Mouse (Mus musculus) lung, postnatal 0 days (tissue): ENCODE measurements at regions not wholly inside any gene's neighbourhood (a gene's known extent, or its start where the extent isn't known, plus 50 kb on each side); places are given as distances from the start of the nearest gene placed in this dataset.
A peak's percentile ranks its signal among the peaks of the same experiment; 100 is the strongest.

Experiments used
- ATAC-seq: fragments of 200-750 bp; cut with Nextera tagmentation; 2 replicates; pipeline ENCODE4 v1.8.0; 2017; ENCODE audit warnings: moderate library complexity
- DNase-seq: peaks from one replicate; pipeline ENCODE4 v3.0.0-alpha.2; 2016; ENCODE audit warnings: low spot score
- H3K27ac ChIP-seq: fragments of 300-500 bp; sonication (generic); 2 replicates; pipeline ENCODE4 v1.5.1; 2014; ENCODE audit warnings: antibody characterized with exemption, mild to moderate bottlenecking, low read length, mixed read lengths
- H3K27me3 ChIP-seq: fragments of 300-500 bp; sonication (generic); replicated peaks from 2 replicates; pipeline ENCODE4 v1.6.1; 2014; ENCODE audit warnings: low read length, mixed read lengths; ENCODE audit not compliant: insufficient read depth
- H3K36me3 ChIP-seq: fragments of 300-500 bp; sonication (generic); 2 replicates; pipeline ENCODE4 v1.6.1; 2014; ENCODE audit warnings: low read length, mixed read lengths; ENCODE audit not compliant: insufficient read depth
- H3K4me1 ChIP-seq: fragments of 300-500 bp; sonication (generic); 2 replicates; pipeline ENCODE4 v1.6.1; 2014; ENCODE audit warnings: antibody characterized with exemption, low read depth, low read length, mixed read lengths; ENCODE audit not compliant: insufficient read depth
- H3K4me2 ChIP-seq: fragments of 300-500 bp; sonication (generic); replicated peaks from 2 replicates; pipeline ENCODE4 v1.6.1; 2014; ENCODE audit warnings: low read depth, mild to moderate bottlenecking, low read length, moderate library complexity, mixed read lengths
- H3K4me3 ChIP-seq: fragments of 300-500 bp; sonication (generic); 2 replicates; pipeline ENCODE4 v1.5.1; 2014; ENCODE audit warnings: low read depth, low read length
- H3K9ac ChIP-seq: fragments of 300-500 bp; sonication (generic); replicated peaks from 2 replicates; pipeline ENCODE4 v1.6.1; 2014; ENCODE audit warnings: low read depth, mild to moderate bottlenecking
- H3K9me3 ChIP-seq: fragments of 300-500 bp; sonication (generic); 2 replicates; pipeline ENCODE4 v1.6.1; 2016; ENCODE audit warnings: low read length, mixed read lengths
- CTCF ChIP-seq: IDR thresholded peaks from 2 replicates; pipeline ENCODE4 v1.5.1; 2016; ENCODE audit warnings: antibody characterized with exemption, mild to moderate bottlenecking
- EP300 ChIP-seq: IDR thresholded peaks from 2 replicates; pipeline ENCODE4 v1.6.1; 2016; ENCODE audit warnings: antibody characterized with exemption, mild to moderate bottlenecking, control low read depth
- WGBS: fragments of 180-500 bp; shearing (Covaris S2); extraction: QIAGEN DNeasy Blood & Tissue Kit; methylation state at CpG from one replicate; pipeline ENCODE4 v1.1.7; 2014; 5-methylcytosine and 5-hydroxymethylcytosine counted together

DNA sequence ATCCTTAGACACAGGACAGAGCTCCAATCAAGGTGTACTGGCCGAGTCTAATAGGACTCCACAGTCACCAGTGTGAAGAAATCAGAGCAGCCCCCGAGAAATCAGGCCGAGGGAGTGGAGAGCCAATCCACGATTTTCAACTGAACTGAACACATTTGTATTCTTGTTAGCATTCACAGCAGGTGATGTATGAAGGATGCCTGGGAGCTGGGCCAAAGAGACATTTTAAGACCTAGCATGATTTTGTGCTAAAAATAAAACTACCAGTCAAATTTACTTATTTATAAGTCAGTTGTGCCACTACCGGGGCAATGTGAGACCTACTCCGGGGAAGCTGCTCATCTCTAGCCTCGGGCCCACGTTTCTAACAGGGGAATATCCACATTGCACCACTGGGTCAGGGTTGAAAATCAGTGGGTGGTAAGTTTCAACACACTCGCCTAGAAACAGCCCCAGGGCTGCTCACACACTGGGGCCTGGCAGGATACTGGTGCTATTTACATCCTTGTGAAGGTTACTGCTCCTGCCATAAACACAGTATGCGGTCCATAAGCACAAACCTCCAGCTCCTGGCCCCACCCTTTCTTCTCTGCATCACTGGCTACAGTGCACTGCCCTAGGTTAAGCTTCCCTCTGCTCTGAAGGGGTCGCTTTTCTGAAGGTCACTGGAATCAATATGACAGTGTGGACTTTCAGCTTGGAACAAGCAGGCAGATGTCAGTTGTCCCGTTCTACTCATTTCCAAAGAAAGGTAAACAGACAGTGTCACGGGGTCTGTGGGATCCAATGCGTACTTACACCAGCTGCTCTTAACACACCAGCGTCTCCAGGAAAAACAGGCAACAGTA, 82.0 kb upstream of the Zcchc2 start:
- ATAC-seq, result no peak
- Histone ChIP-seq H3K4me1 (no peaks in the 10 kb centered on the region), H3K4me2 (no peak overlapping the region), H3K9me3 (no peaks in the 10 kb centered on the region), H3K9ac (no peak overlapping the region), H3K27ac (no peak overlapping the region), H3K27me3 (no peaks in the 10 kb centered on the region), H3K36me3 (no peaks in the 10 kb centered on the region), H3K4me3 (no peak overlapping the region)
- DNase-seq, result no peak
- TF ChIP-seq EP300 (no peak), CTCF (no peak)
- WGBS, result 37% methylated on average over 15 of the region's 15 CpGs

DNA sequence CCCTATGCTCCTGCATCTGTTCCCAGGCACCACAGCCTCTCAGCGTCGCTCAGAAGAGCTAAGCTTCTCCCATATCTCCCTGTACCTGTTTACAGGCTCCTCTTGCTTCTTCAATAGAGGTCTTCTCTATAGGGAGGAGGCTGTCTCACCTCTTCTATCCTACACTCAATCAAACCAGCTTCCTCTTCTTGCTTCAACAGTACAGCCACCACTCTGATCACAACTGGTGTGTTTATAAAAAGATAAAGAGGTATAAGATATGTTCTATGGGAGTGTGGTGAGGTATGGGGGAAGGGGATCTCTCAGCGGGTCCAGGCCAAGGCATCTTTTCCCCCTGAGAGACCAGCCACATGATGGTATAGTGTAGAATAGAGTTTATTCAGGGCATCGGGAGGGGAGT, 81.1 kb upstream of the Zcchc2 start:
- no peak for ATAC-seq
- H3K36me3 ChIP-seq, result no peaks in the 10 kb centered on the region
- H3K4me1 ChIP-seq, result no peaks in the 10 kb centered on the region
- no peak overlapping the region for H3K9ac ChIP-seq
- no peak for DNase-seq
- no peak for TF ChIP-seq CTCF
- no peak for TF ChIP-seq EP300
- H3K27me3 ChIP-seq, result no peaks in the 10 kb centered on the region
- H3K4me3 ChIP-seq, result no peak overlapping the region
- no peak overlapping the region for H3K27ac ChIP-seq
- no peak overlapping the region for H3K4me2 ChIP-seq
- 53% methylated on average over 4 of the region's 4 CpGs for WGBS
- H3K9me3 ChIP-seq, result no peaks in the 10 kb centered on the region

DNA sequence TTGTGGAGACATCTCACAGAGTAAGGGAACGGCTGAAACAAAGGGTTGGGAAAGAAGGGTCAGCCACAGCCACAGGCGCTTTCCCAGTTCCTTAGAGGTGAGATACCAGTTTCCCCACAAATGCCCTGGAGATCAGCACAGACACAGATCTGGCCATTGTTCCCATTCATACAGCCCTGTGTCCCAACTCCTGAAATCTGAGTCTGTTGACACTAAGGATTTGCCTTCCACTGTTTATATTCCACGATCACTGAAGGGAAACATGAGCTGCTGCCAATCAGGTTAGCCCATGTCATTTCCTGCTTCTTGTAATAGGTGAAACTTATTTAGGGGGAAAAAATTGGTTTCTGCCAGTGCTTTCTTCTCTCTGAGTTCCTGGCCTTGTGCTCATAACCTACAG, 78.5 kb upstream of the Zcchc2 start:
- WGBS, result 30% methylated on average over 3 of the region's 3 CpGs
- Histone ChIP-seq H3K4me3 (no peak overlapping the region), H3K27ac (no peak overlapping the region), H3K27me3 (no peaks in the 10 kb centered on the region), H3K4me1 (no peaks in the 10 kb centered on the region), H3K9me3 (no peaks in the 10 kb centered on the region), H3K9ac (no peak overlapping the region), H3K36me3 (no peaks in the 10 kb centered on the region), H3K4me2 (no peak overlapping the region)
- DNase-seq (no peak), ATAC-seq (no peak)
- TF ChIP-seq EP300 (no peak), CTCF (no peak)

DNA sequence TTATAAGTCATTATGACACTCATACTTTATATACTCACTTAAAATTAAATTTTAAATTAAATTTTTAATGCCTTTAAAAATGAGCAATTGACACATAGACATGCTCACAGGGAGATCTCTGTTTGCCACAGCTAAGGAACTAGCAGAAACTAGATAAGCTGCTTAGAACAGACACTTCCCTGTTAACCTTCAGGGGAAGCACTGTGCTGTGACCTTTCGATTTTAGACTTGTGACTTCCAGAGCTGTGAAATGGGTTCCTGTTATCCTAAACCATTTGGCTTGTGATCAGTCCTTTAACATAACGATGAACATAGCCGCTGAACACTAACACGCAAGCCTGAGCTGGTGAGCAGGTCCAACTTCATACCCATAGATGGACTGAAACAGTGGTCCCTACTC, 68.4 kb upstream of the Zcchc2 start:
- H3K27me3 ChIP-seq, result no peaks in the 10 kb centered on the region
- H3K27ac ChIP-seq, result no peak overlapping the region
- H3K9me3 ChIP-seq, result no peaks in the 10 kb centered on the region
- DNase-seq, result no peak
- H3K36me3 ChIP-seq, result no peaks in the 10 kb centered on the region
- H3K9ac ChIP-seq, result no peak overlapping the region
- no peak for ATAC-seq
- TF ChIP-seq CTCF (no peak), EP300 (no peak)
- WGBS, result 81% methylated on average over 4 of the region's 4 CpGs
- H3K4me3 ChIP-seq, result no peak overlapping the region
- no peaks in the 10 kb centered on the region for H3K4me1 ChIP-seq
- H3K4me2 ChIP-seq, result no peak overlapping the region

DNA sequence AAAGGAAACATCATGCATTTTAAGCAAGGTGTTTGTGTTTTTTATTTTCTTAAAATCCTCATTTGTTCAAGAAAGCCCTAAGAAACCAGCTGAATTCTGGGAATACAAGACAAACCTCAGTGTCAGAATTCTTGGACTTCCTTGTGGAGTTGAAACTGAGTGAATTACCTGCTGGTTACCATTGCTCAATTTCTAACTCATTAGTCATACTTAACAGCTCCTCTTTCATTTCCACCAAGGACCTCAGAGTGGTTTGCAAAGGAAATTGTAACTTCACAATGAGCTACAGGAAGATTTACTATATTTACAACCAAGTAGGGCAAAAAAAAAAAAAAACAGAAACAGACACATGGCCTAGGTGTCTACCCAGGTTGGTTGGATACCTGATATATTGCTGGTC, 67.6 kb upstream of the Zcchc2 start:
- Histone ChIP-seq H3K4me3 (no peak overlapping the region), H3K4me2 (no peak overlapping the region), H3K27me3 (no peaks in the 10 kb centered on the region), H3K4me1 (no peaks in the 10 kb centered on the region), H3K9ac (no peak overlapping the region), H3K27ac (no peak overlapping the region), H3K9me3 (no peaks in the 10 kb centered on the region), H3K36me3 (no peaks in the 10 kb centered on the region)
- DNase-seq (peak; percentile 61), ATAC-seq (no peak)
- TF ChIP-seq EP300, result peak; percentile 30; the same call in 1 of the 2 replicates
- TF ChIP-seq CTCF, result no peak

DNA sequence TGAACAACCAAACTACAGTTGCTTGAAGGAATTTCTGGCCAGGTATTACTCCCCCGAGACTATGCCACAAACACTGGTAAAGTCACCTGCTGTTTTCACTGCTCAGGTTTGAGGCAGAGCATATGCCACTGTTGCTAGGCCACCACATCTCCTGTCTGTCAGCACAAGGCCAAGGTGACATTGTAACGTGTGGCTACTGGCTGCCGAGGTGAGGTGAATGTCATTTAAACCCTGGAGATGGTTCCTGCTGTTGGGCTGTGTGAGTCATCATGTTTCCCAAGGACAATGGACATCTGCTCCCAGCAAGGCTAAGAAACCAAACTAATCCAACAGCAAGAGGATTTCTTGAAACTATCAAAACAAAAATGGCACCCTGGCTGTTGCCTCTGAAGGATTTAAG, 67.2 kb upstream of the Zcchc2 start:
- no peak overlapping the region for H3K27ac ChIP-seq
- H3K9me3 ChIP-seq, result no peaks in the 10 kb centered on the region
- no peaks in the 10 kb centered on the region for H3K4me1 ChIP-seq
- WGBS, result 59% methylated on average over 3 of the region's 3 CpGs
- ATAC-seq (no peak), DNase-seq (no peak)
- no peak overlapping the region for H3K9ac ChIP-seq
- H3K36me3 ChIP-seq, result no peaks in the 10 kb centered on the region
- H3K27me3 ChIP-seq, result no peaks in the 10 kb centered on the region
- H3K4me3 ChIP-seq, result no peak overlapping the region
- TF ChIP-seq CTCF, result no peak
- no peak for TF ChIP-seq EP300
- H3K4me2 ChIP-seq, result no peak overlapping the region
